Mouse (Mus musculus): Measurements from ENCODE around the gene Batf3. TPM values are rescaled to one million over a fixed set of nuclear protein-coding genes. Genes with fewer than 3 reads are reported as not detected.

Gene Batf3
- total RNA-seq (2021): 1 to 10 TPM in 1 of 2 experiments, under 1 TPM in 1; 0.51 to 2.3 TPM

GRCm38 (mm10) chr1:191097802-191098747 lies at the start of gene Batf3:
Gene Batf3, plus strand, starts transcription at chr1:191097847.
- no peak for DNase-seq

GRCm38 (mm10) chr1:191053555-191053954 lies 44.1 kb upstream of the Batf3 start:
- DNase-seq: no peak

GRCm38 (mm10) chr1:191054870-191055532 lies 42.6 kb upstream of the Batf3 start:
- no peak for DNase-seq

GRCm38 (mm10) chr1:191055533-191055873 lies 42.1 kb upstream of the Batf3 start:
- DNase-seq: no peak

GRCm38 (mm10) chr1:191057461-191057860 lies 40.2 kb upstream of the Batf3 start:
- DNase-seq: no peak

- no peak for DNase-seq
These were observed 35.3 kb upstream of the Batf3 start for GRCm38 (mm10) chr1:191062241-191062780.

- DNase-seq: peak; percentile 92 to 94
These were observed 34.7 kb upstream of the Batf3 start, which contains the start of the genes Tatdn3 and Nsl1 for GRCm38 (mm10) chr1:191062781-191063485. Gene Tatdn3, minus strand, starts transcription at chr1:191062932. Gene Nsl1, plus strand, starts transcription at chr1:191063012.

- DNase-seq: no peak
These were observed 33.9 kb upstream of the Batf3 start for GRCm38 (mm10) chr1:191063700-191064099.

GRCm38 (mm10) chr1:191064535-191064934 lies 33.1 kb upstream of the Batf3 start:
- no peak for DNase-seq

- DNase-seq: no peak
These were observed 32.5 kb upstream of the Batf3 start for GRCm38 (mm10) chr1:191065188-191065587.

GRCm38 (mm10) chr1:191068377-191068776 lies 29.3 kb upstream of the Batf3 start:
- no peak for DNase-seq

GRCm38 (mm10) chr1:191070259-191070658 lies 27.4 kb upstream of the Batf3 start:
- DNase-seq: no peak

GRCm38 (mm10) chr1:191071613-191072012 lies 26.0 kb upstream of the Batf3 start:
- DNase-seq: no peak

GRCm38 (mm10) chr1:191072329-191072913 lies 25.2 kb upstream of the Batf3 start:
- DNase-seq: no peak

GRCm38 (mm10) chr1:191073001-191073400 lies 24.6 kb upstream of the Batf3 start:
- DNase-seq: no peak

GRCm38 (mm10) chr1:191073486-191073885 lies 24.2 kb upstream of the Batf3 start:
- DNase-seq: no peak

GRCm38 (mm10) chr1:191075199-191075883 lies 22.3 kb upstream of the Batf3 start:
- DNase-seq: peak; percentile 33 to 53

GRCm38 (mm10) chr1:191083230-191083629 lies 14.4 kb upstream of the Batf3 start:
- DNase-seq: no peak

GRCm38 (mm10) chr1:191084951-191085559 lies 12.6 kb upstream of the Batf3 start:
- no peak for DNase-seq

GRCm38 (mm10) chr1:191085597-191085996 lies 12.1 kb upstream of the Batf3 start:
- DNase-seq: no peak

- DNase-seq: no peak
These were observed 11.3 kb upstream of the Batf3 start for GRCm38 (mm10) chr1:191086304-191086878.
